Mouse (Mus musculus): ENCODE data around the gene Utp6.

DNA sequence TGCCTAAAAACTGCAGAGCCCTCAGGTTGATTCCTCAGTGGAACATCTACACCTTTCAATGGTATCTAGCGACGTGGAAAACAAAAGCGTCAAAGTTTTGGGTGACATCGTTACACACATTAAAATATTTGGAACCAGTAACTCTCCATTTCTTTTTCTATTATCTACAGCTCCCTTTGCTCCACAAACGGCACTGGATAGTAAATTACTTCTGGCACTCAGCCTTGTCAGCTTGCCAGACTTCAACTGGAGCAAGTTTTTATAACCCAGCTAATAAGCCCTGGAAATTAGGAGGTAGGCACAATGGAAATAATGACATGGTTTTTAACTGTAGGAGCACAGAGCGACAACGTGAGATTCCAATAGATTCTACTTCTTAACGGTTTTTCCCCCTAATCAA, 3.7 kb upstream of the Utp6 start:
- TF ChIP-seq HCFC1 (IDR thresholded peaks at IDR 0.05; ENCODE audit: borderline replicate concordance, insufficient read depth, low read length), result no peak
- TF ChIP-seq ZC3H11A (IDR thresholded peaks at IDR 0.05; ENCODE audit: borderline replicate concordance, low read depth, low read length), result no peak
- TF ChIP-seq ZNF384 (IDR thresholded peaks at IDR 0.05; ENCODE audit: low read depth, low read length), result no peak
